Mouse (Mus musculus) kidney, postnatal 36 days (tissue): ENCODE measurements at regions not wholly inside any gene's neighbourhood (a gene's known extent, or its start where the extent isn't known, plus 50 kb on each side); places are given as distances from the start of the nearest gene placed in this dataset.

ENCODE experiments used
- DNase-seq, 2 experiments: peaks; one replicate each; pipeline ENCODE4 v3.0.0; 2021 to 2022; ENCODE audit warnings: mixed read lengths in 2 of 2

- peak in 1 of 2 experiments; percentile 8 for DNase-seq
Measured at GRCm38 (mm10) chrX:70261360-70261759, 103.5 kb downstream of the Ids start.

DNA sequence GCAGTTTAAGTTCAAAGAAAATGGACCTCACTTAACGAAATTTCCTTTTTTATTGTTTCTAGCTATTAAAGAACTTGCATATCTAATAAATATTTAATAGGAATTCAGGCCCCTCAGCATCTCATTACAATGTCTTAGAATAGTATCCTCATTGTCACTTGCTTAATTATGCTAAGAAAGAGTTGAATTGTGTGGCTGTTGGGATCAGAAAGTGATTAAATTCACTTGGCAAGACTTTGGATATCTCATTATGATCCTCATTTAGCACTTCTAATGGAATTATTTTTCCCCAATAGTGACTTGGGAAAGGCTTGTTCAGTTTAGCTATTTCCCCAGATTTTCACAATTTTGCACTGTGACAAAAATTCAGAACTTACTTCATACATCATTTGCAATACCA is 148.9 kb downstream of the Ids start:
- no peak for DNase-seq

- peak in 1 of 2 experiments; percentile 39 for DNase-seq
Measured at GRCm38 (mm10) chrX:70184427-70185090, 180.3 kb downstream of the Ids start.

GRCm38 (mm10) chrX:70169737-70170136 is 195.1 kb downstream of the Ids start:
- DNase-seq, result no peak

DNA sequence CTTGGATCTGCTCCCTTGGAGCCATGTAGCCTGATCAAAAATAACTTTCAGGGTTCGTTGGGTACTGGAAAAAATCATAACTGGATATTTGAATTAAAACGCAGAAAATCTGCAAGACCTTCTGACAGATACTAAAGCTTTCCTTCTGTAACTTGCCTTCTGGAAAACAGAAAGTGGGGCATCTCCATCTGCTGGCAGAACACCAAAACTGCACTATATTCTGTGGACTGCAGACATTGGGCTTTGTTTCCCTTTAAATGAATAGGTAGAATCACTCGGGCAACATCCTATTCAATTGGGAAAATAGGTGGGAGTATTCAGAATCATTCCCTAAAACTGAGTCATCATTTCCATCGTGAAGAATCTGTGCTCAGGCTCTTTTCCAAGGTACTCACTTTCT is 203.9 kb downstream of the Ids start:
- DNase-seq, result peak; percentile 16 to 27
